Mouse (Mus musculus) MEL (cell line): ENCODE results near the gene Trim16.

Experiments
- BHLHE40 ChIP-seq: IDR thresholded peaks from 2 replicates; pipeline ENCODE4 v1.6.1; 2012; ENCODE audit warnings: low read depth, mild to moderate bottlenecking, inconsistent platforms, low read length, improper control_type of control experiment, borderline replicate concordance
- CTCF ChIP-seq, 3 experiments: IDR thresholded peaks in 2 of 3; conservative IDR thresholded peaks in 1 of 3; 2 replicates each; pipeline ENCODE4 v1.5.1; 2011 to 2012; ENCODE audit warnings: low read length in 3 of 3, low read depth in 2 of 3, mild to moderate bottlenecking in 2 of 3, improper control_type of control experiment in 1 of 3, inconsistent platforms in 1 of 3, mixed read lengths in 1 of 3, moderate library complexity in 1 of 3; ENCODE audit not compliant: control insufficient read depth in 1 of 3, insufficient read depth in 1 of 3, poor library complexity in 1 of 3, severe bottlenecking in 1 of 3
- E2F4 ChIP-seq: IDR thresholded peaks from 2 replicates; pipeline ENCODE4 v1.6.1; 2011; ENCODE audit warnings: low read depth, low read length, improper control_type of control experiment, borderline replicate concordance
- GABPA ChIP-seq: IDR thresholded peaks from 2 replicates; pipeline ENCODE4 v1.6.1; 2012; ENCODE audit warnings: low read depth, mild to moderate bottlenecking, inconsistent platforms, low read length, improper control_type of control experiment, moderate library complexity
- KAT2A ChIP-seq: conservative IDR thresholded peaks from 2 replicates; pipeline ENCODE4 v1.6.1; 2012; ENCODE audit warnings: low read depth, low read length, improper control_type of control experiment, inconsistent platforms
- POLR2A ChIP-seq, 2 experiments: IDR thresholded peaks; 2 replicates each; pipeline ENCODE4 v1.6.1; 2011 to 2012; ENCODE audit warnings: low read length in 2 of 2, mild to moderate bottlenecking in 2 of 2, control low read depth in 1 of 2, improper control_type of control experiment in 1 of 2, low read depth in 1 of 2, moderate library complexity in 1 of 2; ENCODE audit not compliant: control insufficient read depth in 1 of 2, insufficient read depth in 1 of 2, poor library complexity in 1 of 2
- RAD21 ChIP-seq: IDR thresholded peaks from 2 replicates; pipeline ENCODE4 v1.6.1; 2011; ENCODE audit warnings: mild to moderate bottlenecking, low read depth, low read length, improper control_type of control experiment
- ZNF384 ChIP-seq: IDR thresholded peaks from 2 replicates; pipeline ENCODE4 v1.6.1; 2012; ENCODE audit warnings: low read depth, mild to moderate bottlenecking, inconsistent platforms, low read length, improper control_type of control experiment

- TF ChIP-seq RAD21 (no peak), CTCF (IDR thresholded peaks at IDR 0.05 in 2 of 3, conservative IDR thresholded peaks at IDR 0.05 in 1 of 3; ENCODE audit: control insufficient read depth in 1 of 3, insufficient read depth in 1 of 3, low read depth in 2 of 3, low read length in 3 of 3, poor library complexity in 1 of 3, severe bottlenecking in 1 of 3) (no peak), GABPA (no peak), KAT2A (no peak), POLR2A (IDR thresholded peaks at IDR 0.05; ENCODE audit: control insufficient read depth in 1 of 2, insufficient read depth in 1 of 2, low read depth in 1 of 2, low read length in 2 of 2, poor library complexity in 1 of 2) (no peak), ZNF384 (no peak), BHLHE40 (no peak), E2F4 (no peak)
Measured at GRCm38 (mm10) chr11:62816591-62816990, 3.4 kb upstream of the Trim16 start.
